In genomic region chr6:97278014-97278787, GRCm38 (mm10) we compare ENCODE assay signal across 8 mouse cellular contexts. TPM values are rescaled to one million over a fixed set of nuclear protein-coding genes. Genes with fewer than 3 reads are reported as not detected.
DNase-seq lines count a peak whose midpoint lies in the region; ATAC-seq and TF ChIP-seq lines count a peak whose summit lies in the region.

No protein-coding gene starts in this region.

- peak overlapping the region; percentile 87 for H3K27ac ChIP-seq in gastrocnemius, adult 2 months
- no peak overlapping the region for H3K27ac ChIP-seq in hindbrain, postnatal 0 days
- no peak overlapping the region for H3K27ac ChIP-seq in left cerebral cortex, adult 2 months
- no peak overlapping the region for H3K27ac ChIP-seq in macrophage

- DNase-seq in R1 (ENCODE audit: low read depth, low spot score): peak; percentile 95
- peak; percentile 81 to 87 for DNase-seq in cerebellum, postnatal 25 days
- peak; percentile 83 for DNase-seq in gastrocnemius, adult 2 months
- peak; percentile 89 for DNase-seq in hindbrain, postnatal 0 days (ENCODE audit: low spot score)
- DNase-seq in left cerebral cortex, adult 2 months (ENCODE audit: extremely low spot score in 1 of 2, low spot score in 2 of 2): peak; percentile 71 to 81
- peak; percentile 73 for DNase-seq in right cerebral cortex, adult 18-20 months
- DNase-seq in urinary bladder, adult 2 months (ENCODE audit: low spot score): peak; percentile 54

- H3K79me2 ChIP-seq in macrophage (ENCODE audit: inconsistent target): no peaks in the 10 kb centered on the region

- H3K9ac ChIP-seq in hindbrain, postnatal 0 days (replicated peaks; ENCODE audit: low read length): no peak overlapping the region

- peak overlapping the region; percentile 64 for H3K4me3 ChIP-seq in gastrocnemius, adult 2 months
- peak overlapping the region; percentile 16; the same call in 1 of the 2 replicates for H3K4me3 ChIP-seq in hindbrain, postnatal 0 days (ENCODE audit: low read length)
- peak overlapping the region; percentile 26; the same call in 1 of the 2 replicates for H3K4me3 ChIP-seq in left cerebral cortex, adult 2 months
- H3K4me3 ChIP-seq in macrophage (ENCODE audit: inconsistent target): peak overlapping the region; percentile 6; the same call in 1 of the 2 replicates

- 4% methylated on average over 19 of the region's 19 CpGs for WGBS in hindbrain, postnatal 0 days
- 9% methylated on average over 17 of the region's 19 CpGs for WGBS in macrophage (ENCODE audit: missing documents)

- ATAC-seq in hindbrain, postnatal 0 days: peak; percentile 80

- peak; percentile 96; the same call in 1 of the 2 replicates for TF ChIP-seq CTCF in gastrocnemius, adult 2 months (IDR thresholded peaks at IDR 0.05)
- peak; percentile 90 for TF ChIP-seq CTCF in hindbrain, postnatal 0 days (IDR thresholded peaks at IDR 0.05; ENCODE audit: low read depth)
- peak; percentile 90 for TF ChIP-seq CTCF in left cerebral cortex, adult 2 months (IDR thresholded peaks at IDR 0.05)

- peaks cover 9% of the 10 kb centered on the region; the same call in 1 of the 2 replicates for H3K4me1 ChIP-seq in hindbrain, postnatal 0 days (ENCODE audit: insufficient read depth, low read length)

- H3K27me3 ChIP-seq in hindbrain, postnatal 0 days (ENCODE audit: insufficient read depth, low read length): no peaks in the 10 kb centered on the region

- H3K36me3 ChIP-seq in hindbrain, postnatal 0 days (ENCODE audit: insufficient read depth, low read length): no peaks in the 10 kb centered on the region
- H3K36me3 ChIP-seq in macrophage (ENCODE audit: inconsistent target): no peaks in the 10 kb centered on the region

- H3K9me3 ChIP-seq in hindbrain, postnatal 0 days (ENCODE audit: low read length): no peaks in the 10 kb centered on the region

- intact Hi-C loops in gastrocnemius, adult 2 months (cut with DNase I): loop anchor here (1.0 to 5.0 kb wide), 2 partner anchors 34 to 139 kb away; no protein-coding TSS in a partner anchor
- intact Hi-C loops in left cerebral cortex, adult 2 months (cut with DNase I): loop anchor here (1.0 to 5.0 kb wide), 4 partner anchors 139 to 463 kb away; no protein-coding TSS in a partner anchor

- H3K4me2 ChIP-seq in hindbrain, postnatal 0 days (ENCODE audit: low read depth, low read length): peak overlapping the region; percentile 51

RNA-seq across cellular contexts. Expression of gene Lmod3, which starts 25.6 kb away (rescaled TPM):
- total RNA-seq in gastrocnemius, adult 2 months (2021): 100 to 1,000 TPM in 1 of 2 experiments, 10 to 100 TPM in 1; 95.4 to 186 TPM
- total RNA-seq in hindbrain, postnatal 0 days (2014; rRNA removed): 0.21 TPM in 1 of 2 replicates, not detected in the other
- polyA plus RNA-seq in hindbrain, postnatal 0 days (2015; fragmentation: Nextera tagmentation; extraction: Ambion mirVana): not detected in 2 replicates
- not detected for total RNA-seq in left cerebral cortex, adult 2 months (2021)
- under 1 TPM in 3 of 26 experiments, not detected in 23; 0.33 to 0.63 (median 0.37) TPM for total RNA-seq in macrophage (2018; cell fraction: chromatin; rRNA removed)
- total RNA-seq in macrophage (2018; cell fraction: cytosol; rRNA removed): under 1 TPM in 2 of 26 experiments, not detected in 24; 0.05 TPM
- under 1 TPM in 2 of 26 experiments, not detected in 24; 0.23 to 0.99 TPM for total RNA-seq in macrophage (2018; cell fraction: nucleus; rRNA removed)
- not detected in 3 replicates for polyA plus RNA-seq in macrophage (2018)
- 0.06 and 0.18 TPM in 2 replicates for polyA plus RNA-seq in urinary bladder, adult 2 months (2012; rRNA removed)

Comparison
In these comparisons a context has a peak if more than half of its experiments do, and no peak if none do; other contexts are left out.
1. H3K4me3 ChIP-seq: peak in every context shown above with its lines; median percentile 64 in gastrocnemius, adult 2 months; 26 in left cerebral cortex, adult 2 months; 16 in hindbrain, postnatal 0 days; 6 in macrophage.
2. RNA of gene Lmod3, which starts 25.6 kb away (total RNA-seq): 95.4 to 186 TPM in gastrocnemius, adult 2 months; 0.21 TPM in hindbrain, postnatal 0 days and not detected in left cerebral cortex, adult 2 months; every median in the first group is over 10 times any median in the second.
3. Peak in every context shown above with its lines, with median percentiles within 50 percentile points of each other: DNase-seq and CTCF ChIP-seq.